Mouse (Mus musculus): Measurements from ENCODE around the gene Tfr2.

Gene Tfr2

DNA sequence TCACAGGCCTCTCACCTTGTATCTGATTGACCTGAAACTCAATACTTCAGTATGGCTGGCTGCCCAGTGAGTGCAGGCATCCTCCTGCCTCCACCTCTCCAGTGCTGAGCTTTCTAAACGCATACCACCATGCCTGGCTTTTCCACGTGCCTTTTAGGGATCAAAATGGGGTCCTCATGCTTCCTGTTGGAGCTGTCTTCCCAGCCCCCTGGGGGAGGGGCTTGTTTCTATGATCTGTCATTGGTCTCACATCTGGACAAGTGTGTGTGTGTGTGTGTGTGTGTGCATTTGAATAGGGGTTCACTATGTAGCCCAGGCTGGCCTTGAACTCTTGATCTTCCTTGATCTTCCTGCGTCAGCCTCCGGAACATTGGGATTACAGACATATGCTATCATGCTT is 32.2 kb upstream of the Tfr2 start:
- no peak for DNase-seq (ENCODE audit: extremely low read depth, low read depth)

DNA sequence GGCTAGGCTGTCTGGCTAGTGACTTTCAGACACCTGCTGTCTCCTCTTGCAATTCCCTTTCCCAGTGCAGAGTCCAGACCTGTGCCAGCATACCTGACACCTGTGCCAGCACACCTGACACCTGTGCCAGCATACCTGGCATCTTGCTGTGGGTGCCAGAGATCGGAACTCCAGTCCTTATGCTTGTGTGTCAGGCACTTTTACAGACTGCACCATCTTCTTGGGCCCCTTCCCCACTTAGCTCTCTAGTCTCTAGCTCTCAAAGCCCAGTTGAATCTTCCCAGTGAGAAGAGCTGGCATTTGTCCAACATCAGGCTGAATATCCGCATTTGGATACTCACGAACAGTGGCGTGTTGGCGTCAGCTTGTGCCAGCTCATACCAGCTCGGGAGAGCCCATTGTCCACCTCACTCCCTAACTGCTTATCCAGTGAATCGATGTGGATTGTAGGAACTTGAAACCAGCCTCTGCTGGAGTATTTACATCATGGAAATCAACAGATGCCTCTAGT is 30.3 kb upstream of the Tfr2 start:
- no peak for DNase-seq (ENCODE audit: extremely low read depth, low read depth)

- no peak for DNase-seq (ENCODE audit: extremely low read depth, low read depth)
These were observed 28.6 kb upstream of the Tfr2 start for GRCm38 (mm10) chr5:137540991-137541390.

DNA sequence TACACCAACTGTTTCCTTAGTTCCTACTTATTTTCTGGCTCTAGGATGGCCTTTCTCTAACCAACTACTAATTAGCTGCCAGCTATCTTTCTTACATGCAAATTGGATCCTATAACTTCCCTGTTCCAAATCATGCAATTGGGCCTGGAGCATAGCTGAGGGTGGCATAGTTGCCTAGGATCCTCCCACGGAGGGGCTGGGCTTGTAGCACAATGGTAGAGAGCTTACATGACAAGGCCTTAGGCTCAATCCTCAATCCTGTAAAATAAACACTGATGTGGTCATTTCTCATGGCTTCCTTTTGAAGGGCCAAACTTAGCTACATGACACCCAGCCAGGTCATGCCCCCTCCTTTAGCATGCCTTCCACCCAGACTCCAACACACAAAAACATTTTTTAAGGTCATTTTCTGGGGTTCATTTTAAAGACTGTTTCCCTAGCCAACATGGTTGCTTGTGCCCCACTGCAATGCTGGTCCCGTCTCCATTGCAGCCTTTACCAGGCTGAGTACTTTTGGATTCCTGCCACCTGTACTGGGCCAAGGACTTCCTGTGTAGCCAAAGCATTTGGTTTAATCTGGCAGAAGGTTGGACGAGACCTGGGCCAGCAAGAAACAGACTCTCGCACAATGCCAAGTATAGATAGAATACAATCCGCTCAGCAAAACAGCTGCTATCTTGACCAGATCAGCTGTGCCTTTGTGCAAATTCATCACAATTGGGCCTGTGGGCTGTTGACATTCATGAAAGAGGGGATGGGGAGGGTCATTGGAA is 27.7 kb upstream of the Tfr2 start:
- no peak for DNase-seq (ENCODE audit: extremely low read depth, low read depth)

DNA sequence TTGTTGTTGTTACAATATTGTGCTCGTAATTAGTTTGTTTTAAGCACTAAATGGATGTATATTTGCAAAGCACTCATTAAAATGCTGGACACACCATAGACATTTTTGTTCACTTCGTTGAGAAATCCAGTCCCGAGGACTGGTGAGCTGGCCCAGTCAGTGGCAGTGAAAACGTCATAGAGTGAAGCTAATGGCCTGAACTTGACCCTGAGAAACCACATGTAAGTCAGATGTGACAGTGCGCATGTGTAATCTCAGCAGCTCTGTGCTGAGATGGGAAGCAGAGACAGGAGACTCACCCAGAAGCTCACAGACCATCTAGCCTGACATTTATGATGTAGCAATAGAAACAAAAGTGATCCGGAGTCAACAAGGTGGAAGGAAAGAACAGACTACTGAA is 24.7 kb upstream of the Tfr2 start:
- no peak for DNase-seq (ENCODE audit: extremely low read depth, low read depth)

GRCm38 (mm10) chr5:137545596-137545995 is 24.0 kb upstream of the Tfr2 start:
- no peak for DNase-seq (ENCODE audit: extremely low read depth, low read depth)

DNA sequence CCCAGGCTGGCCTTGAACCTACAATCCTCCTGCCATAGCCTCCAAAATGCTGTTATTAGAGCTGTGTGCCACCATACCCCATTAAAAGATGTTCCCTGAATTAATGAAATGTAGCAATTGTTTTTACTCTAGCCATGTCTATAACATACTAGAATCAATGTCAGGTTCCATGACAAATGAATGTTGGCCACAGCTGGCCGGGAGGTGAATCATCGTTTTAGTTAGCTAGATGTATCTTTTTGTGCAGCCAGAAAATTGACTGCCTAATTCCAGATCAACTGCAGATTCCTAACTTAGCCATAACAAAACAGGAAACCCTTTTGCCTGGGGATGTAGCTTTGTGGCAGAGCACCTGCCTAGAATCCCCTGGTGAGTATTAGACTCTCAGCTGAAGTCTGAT is 19.8 kb upstream of the Tfr2 start:
- DNase-seq (ENCODE audit: extremely low read depth, low read depth): no peak

- peak; percentile 24 for DNase-seq (ENCODE audit: extremely low read depth, low read depth)
These were observed 18.5 kb upstream of the Tfr2 start for GRCm38 (mm10) chr5:137551119-137551518.

GRCm38 (mm10) chr5:137553000-137553399 is 16.6 kb upstream of the Tfr2 start:
- DNase-seq (ENCODE audit: extremely low read depth, low read depth): no peak

GRCm38 (mm10) chr5:137553411-137553837 is 16.2 kb upstream of the Tfr2 start, which contains the start of gene Actl6b:
Gene Actl6b, plus strand, starts transcription at chr5:137553517.
- DNase-seq (ENCODE audit: extremely low read depth, low read depth): no peak

DNA sequence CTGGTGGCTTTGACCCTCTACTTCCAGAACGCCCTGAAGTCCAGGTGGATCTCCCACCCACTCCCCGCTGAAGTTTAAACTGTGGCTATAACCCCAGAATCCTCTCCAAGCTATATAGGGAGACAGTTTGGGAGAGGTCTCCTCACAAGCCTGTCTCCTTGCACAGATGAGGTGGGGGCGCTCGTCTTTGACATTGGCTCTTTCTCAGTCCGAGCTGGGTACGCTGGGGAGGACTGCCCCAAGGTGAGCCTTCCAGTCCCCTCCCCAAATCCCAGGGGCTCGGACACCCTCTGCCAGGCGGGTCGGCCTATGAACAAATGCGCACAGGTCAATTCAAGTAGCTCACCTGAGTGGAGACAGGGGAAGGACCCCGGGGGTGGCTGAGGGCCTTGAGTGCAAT is 15.7 kb upstream of the Tfr2 start:
- no peak for DNase-seq (ENCODE audit: extremely low read depth, low read depth)

GRCm38 (mm10) chr5:137561556-137561955 is 8.1 kb upstream of the Tfr2 start:
- no peak for DNase-seq (ENCODE audit: extremely low read depth, low read depth)

DNA sequence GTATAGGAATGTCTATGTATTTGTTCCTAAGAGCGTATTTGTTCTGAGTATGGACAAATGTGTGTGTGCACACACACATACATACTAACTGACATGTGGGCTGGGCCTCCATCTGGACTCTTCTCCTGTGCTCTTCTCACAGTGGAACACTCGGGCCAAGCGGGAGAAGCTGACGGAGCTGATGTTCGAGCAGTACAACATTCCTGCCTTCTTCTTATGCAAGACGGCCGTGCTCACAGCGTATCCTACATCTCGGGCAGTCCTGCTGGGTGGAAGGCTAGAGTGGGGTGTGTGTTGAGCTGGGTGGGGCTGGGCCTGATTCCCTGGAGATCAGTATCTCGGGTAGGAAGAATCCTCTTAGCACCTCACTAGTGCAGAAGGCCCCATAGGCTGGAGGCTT is 6.7 kb upstream of the Tfr2 start:
- DNase-seq (ENCODE audit: extremely low read depth, low read depth): no peak

- no peak for DNase-seq (ENCODE audit: extremely low read depth, low read depth)
These were observed 3.9 kb upstream of the Tfr2 start for GRCm38 (mm10) chr5:137565744-137566143.

DNA sequence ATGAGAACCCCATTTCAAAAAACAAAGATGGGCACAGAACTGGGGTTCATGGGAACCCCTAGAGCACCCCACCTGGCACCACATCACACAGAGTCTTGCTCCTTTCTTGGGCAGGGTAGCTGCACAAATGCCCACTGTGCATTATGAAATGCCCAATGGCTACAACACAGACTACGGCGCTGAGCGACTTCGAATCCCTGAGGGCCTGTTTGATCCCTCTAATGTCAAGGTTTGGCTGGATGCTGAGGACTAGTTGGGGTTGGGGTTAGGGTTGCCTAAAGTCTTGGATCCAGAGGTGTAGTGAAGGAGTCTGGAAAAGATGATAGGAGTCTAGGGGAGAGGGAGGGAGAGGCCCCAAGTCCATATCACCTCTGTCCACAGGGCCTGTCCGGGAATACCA is 3.2 kb upstream of the Tfr2 start:
- no peak for DNase-seq (ENCODE audit: extremely low read depth, low read depth)

GRCm38 (mm10) chr5:137568223-137568798 is 1.3 kb upstream of the Tfr2 start:
- no peak for DNase-seq (ENCODE audit: extremely low read depth, low read depth)

DNA sequence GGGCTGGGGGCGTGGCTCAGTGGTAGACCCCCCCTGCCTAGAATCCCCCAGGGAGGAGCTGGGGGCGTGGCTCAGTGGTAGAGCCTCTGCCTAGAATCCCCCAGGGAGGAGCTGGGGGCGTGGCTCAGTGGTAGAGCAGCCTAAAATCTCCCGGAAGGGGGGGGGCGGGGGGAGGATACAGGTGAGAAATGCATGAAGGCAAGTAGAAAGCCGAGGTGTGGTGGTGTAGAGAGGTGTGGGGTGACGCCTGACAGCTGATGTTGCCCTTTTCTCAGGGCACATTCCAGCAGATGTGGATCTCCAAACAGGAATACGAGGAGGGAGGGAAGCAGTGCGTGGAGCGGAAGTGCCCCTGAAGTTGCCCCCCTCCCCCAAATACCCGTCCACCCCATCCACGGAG is 609 bp upstream of the Tfr2 start:
- DNase-seq (ENCODE audit: extremely low read depth, low read depth): no peak

DNA sequence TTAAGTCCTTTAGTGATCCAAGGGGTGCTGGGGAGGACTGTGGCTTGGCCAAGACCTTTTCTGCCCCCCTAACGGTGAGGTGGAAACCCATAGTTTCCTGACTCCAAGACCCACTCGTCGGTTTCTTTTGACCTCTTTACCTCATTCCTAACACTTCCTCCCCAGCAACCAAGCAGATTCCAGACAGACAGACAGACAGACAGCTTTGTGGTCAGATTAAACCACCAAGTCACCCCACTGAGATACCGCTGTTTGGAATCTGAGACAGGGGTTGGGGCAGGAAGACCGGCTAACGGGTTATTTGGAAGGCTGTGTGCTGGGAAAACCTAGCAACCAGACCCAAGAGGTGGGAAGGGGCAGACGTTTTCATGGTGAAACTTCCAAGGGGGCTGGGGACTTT is 541 bp downstream of the Tfr2 start:
- DNase-seq (ENCODE audit: extremely low read depth, low read depth): peak; percentile 57

- DNase-seq (ENCODE audit: extremely low read depth, low read depth): peak; percentile 88
These were observed 1.3 kb downstream of the Tfr2 start for GRCm38 (mm10) chr5:137570691-137571586.

DNA sequence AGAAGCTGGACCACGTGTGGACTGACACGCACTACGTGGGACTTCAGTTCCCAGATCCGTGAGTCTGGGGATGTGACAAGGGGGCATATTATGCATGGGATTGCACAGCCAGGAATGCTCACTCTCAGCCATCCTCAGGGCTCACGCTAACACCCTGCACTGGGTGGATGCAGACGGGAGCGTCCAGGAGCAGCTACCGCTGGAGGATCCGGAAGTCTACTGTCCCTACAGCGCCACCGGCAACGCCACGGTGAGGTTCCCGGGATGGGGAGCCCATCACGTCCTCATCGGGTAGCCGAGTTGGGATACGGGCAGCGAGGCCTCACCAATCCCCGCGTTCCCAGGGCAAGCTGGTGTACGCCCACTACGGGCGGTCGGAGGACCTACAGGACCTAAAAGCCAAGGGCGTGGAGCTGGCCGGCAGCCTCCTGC is 4.8 kb downstream of the Tfr2 start:
- DNase-seq (ENCODE audit: extremely low read depth, low read depth): no peak

DNA sequence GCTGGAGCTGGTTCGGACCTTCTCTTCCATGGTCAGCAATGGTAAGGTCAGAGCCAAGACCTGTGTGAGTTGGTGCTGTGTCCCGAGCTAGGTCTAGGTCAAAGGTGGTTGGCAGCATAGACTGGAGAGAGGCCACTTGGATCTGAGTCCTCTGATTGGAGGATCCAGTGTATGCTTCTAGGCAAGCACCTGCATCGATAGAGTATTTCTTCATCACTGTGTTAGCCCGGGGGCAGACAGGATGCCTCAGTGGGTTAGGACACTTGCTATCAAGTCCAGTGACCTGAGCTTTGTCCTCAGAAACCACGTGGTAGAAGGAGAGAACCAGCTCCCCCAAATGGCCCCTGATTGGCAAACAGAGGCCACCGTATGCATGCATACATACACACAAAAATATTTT is 10.6 kb downstream of the Tfr2 start:
- DNase-seq (ENCODE audit: extremely low read depth, low read depth): no peak

DNA sequence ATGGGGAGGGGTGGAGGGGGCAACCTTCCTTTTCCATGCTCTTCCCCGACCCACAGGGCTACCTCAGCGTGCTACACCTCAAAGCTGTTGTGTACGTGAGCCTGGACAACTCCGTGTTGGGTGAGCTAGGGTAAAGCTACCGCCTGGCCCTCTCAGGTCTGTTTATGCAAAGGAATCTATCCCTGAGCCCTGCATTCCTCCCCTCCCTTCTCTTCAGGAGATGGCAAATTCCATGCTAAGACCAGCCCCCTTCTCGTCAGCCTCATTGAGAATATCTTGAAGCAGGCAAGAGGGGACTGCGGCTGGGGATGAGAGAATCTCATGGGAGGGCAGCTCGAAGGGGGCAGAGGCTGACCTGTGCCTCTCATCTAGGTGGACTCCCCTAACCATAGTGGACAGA is 13.1 kb downstream of the Tfr2 start:
- no peak for DNase-seq (ENCODE audit: extremely low read depth, low read depth)
